8 mouse cellular contexts compared by ENCODE assay signal in genomic region chr8:105217926-105218522, GRCm38 (mm10). TPM values are rescaled to one million over a fixed set of nuclear protein-coding genes. Genes with fewer than 3 reads are reported as not detected.
DNase-seq lines count a peak whose midpoint lies in the region; ATAC-seq lines count a peak whose summit lies in the region.

No protein-coding gene starts in this region.

- WGBS in heart, embryonic 12.5 days = 73% methylated on average over 5 of the region's 5 CpGs
- 83% methylated on average over 5 of the region's 5 CpGs for WGBS in neural tube, embryonic 11.5 days

- no peak for ATAC-seq in heart, embryonic 12.5 days (ENCODE audit: insufficient number of reproducible peaks, low FRiP score)
- no peak for ATAC-seq in neural tube, embryonic 11.5 days (ENCODE audit: insufficient read depth, low FRiP score, low TSS enrichment)
- ATAC-seq in megakaryocyte, adult 5-6 weeks (ENCODE audit: poor library complexity, severe bottlenecking) = peak; percentile 93

- peaks cover 23% of the 10 kb centered on the region for H3K36me3 ChIP-seq in heart, embryonic 12.5 days
- H3K36me3 ChIP-seq in neural tube, embryonic 11.5 days (ENCODE audit: control insufficient read depth, insufficient read depth, low read length) = no peaks in the 10 kb centered on the region

- no peak overlapping the region for H3K4me2 ChIP-seq in heart, embryonic 12.5 days
- H3K4me2 ChIP-seq in neural tube, embryonic 11.5 days (ENCODE audit: low read depth) = no peak overlapping the region

- H3K9ac ChIP-seq in heart, embryonic 12.5 days = no peak overlapping the region
- H3K9ac ChIP-seq in neural tube, embryonic 11.5 days (ENCODE audit: low read length) = no peak overlapping the region

- no peaks in the 10 kb centered on the region for H3K27me3 ChIP-seq in heart, embryonic 12.5 days (replicated peaks)
- H3K27me3 ChIP-seq in neural tube, embryonic 11.5 days (ENCODE audit: control insufficient read depth, insufficient read depth, low read length) = no peaks in the 10 kb centered on the region

- no peak overlapping the region for H3K27ac ChIP-seq in heart, embryonic 12.5 days (ENCODE audit: poor library complexity, severe bottlenecking)
- no peak overlapping the region for H3K27ac ChIP-seq in neural tube, embryonic 11.5 days (ENCODE audit: low read depth, low read length)

- H3K9me3 ChIP-seq in heart, embryonic 12.5 days (replicated peaks) = no peaks in the 10 kb centered on the region
- no peaks in the 10 kb centered on the region for H3K9me3 ChIP-seq in neural tube, embryonic 11.5 days (ENCODE audit: control insufficient read depth, low read length)

- no peaks in the 10 kb centered on the region for H3K4me1 ChIP-seq in heart, embryonic 12.5 days (replicated peaks)
- no peaks in the 10 kb centered on the region for H3K4me1 ChIP-seq in neural tube, embryonic 11.5 days (ENCODE audit: control insufficient read depth, insufficient read depth, low read length)

- peak; percentile 69 for DNase-seq in heart, adult 11 months
- peak; percentile 37 for DNase-seq in neural tube, embryonic 11.5 days (ENCODE audit: low spot score)
- DNase-seq in neural tube, embryonic 10.5 days (ENCODE audit: extremely low spot score, low spot score) = no peak
- DNase-seq in embryo, embryonic 10.5 days (ENCODE audit: low spot score) = peak; percentile 86
- DNase-seq in adrenal gland, adult 18-20 months (ENCODE audit: low spot score in 2 of 2) = no peak
- DNase-seq in cerebellum, adult 8-10 months = no peak

- no peak overlapping the region for H3K4me3 ChIP-seq in heart, embryonic 12.5 days
- no peak overlapping the region for H3K4me3 ChIP-seq in neural tube, embryonic 11.5 days (ENCODE audit: low read depth, low read length)

RNA-seq across cellular contexts. Expression of gene D230025D16Rik, which starts 6.9 kb away (rescaled TPM):
- 18.7 and 18.9 TPM in 2 replicates for polyA plus RNA-seq in heart, embryonic 12.5 days (2016; fragmentation: Nextera tagmentation; extraction: Ambion mirVana)
- polyA plus RNA-seq in neural tube, embryonic 11.5 days (2014; fragmentation: Nextera tagmentation; extraction: Ambion mirVana) = 28.9 and 31.5 TPM in 2 replicates
- total RNA-seq in megakaryocyte, adult 5-6 weeks (2015) = 26.7 and 27.4 TPM in 2 replicates
- 22.5 and 27.8 TPM in 2 replicates for total RNA-seq in megakaryocyte, adult 5-6 weeks (2017)
- 10 to 100 TPM; 23.4 to 32.0 TPM for total RNA-seq in adrenal gland, adult 18-20 months (2021)

RNA-seq across cellular contexts. Expression of gene B3gnt9, which starts 36.9 kb away (rescaled TPM):
- polyA plus RNA-seq in heart, embryonic 12.5 days (2016; fragmentation: Nextera tagmentation; extraction: Ambion mirVana) = 10.2 and 10.8 TPM in 2 replicates
- polyA plus RNA-seq in neural tube, embryonic 11.5 days (2014; fragmentation: Nextera tagmentation; extraction: Ambion mirVana) = 3.5 and 3.6 TPM in 2 replicates
- total RNA-seq in megakaryocyte, adult 5-6 weeks (2015) = 0.31 TPM in 1 of 2 replicates, not detected in the other
- 0.15 TPM in 1 of 2 replicates, not detected in the other for total RNA-seq in megakaryocyte, adult 5-6 weeks (2017)
- 1 to 10 TPM; 2.7 to 3.2 TPM for total RNA-seq in adrenal gland, adult 18-20 months (2021)

RNA-seq across cellular contexts. Expression of gene Tradd, which starts 46.4 kb away (rescaled TPM):
- polyA plus RNA-seq in heart, embryonic 12.5 days (2016; fragmentation: Nextera tagmentation; extraction: Ambion mirVana) = 16.0 and 16.6 TPM in 2 replicates
- 14.9 and 18.4 TPM in 2 replicates for polyA plus RNA-seq in neural tube, embryonic 11.5 days (2014; fragmentation: Nextera tagmentation; extraction: Ambion mirVana)
- total RNA-seq in megakaryocyte, adult 5-6 weeks (2015) = 10.6 and 11.1 TPM in 2 replicates
- total RNA-seq in megakaryocyte, adult 5-6 weeks (2017) = 13.3 and 13.5 TPM in 2 replicates
- total RNA-seq in adrenal gland, adult 18-20 months (2021) = 10 to 100 TPM; 13.1 to 15.5 TPM

RNA-seq across cellular contexts. Expression of gene Fbxl8, which starts 46.4 kb away (rescaled TPM):
- polyA plus RNA-seq in heart, embryonic 12.5 days (2016; fragmentation: Nextera tagmentation; extraction: Ambion mirVana) = 2.2 and 2.6 TPM in 2 replicates
- polyA plus RNA-seq in neural tube, embryonic 11.5 days (2014; fragmentation: Nextera tagmentation; extraction: Ambion mirVana) = 0.66 and 1.0 TPM in 2 replicates
- 4.1 and 6.3 TPM in 2 replicates for total RNA-seq in megakaryocyte, adult 5-6 weeks (2015)
- total RNA-seq in megakaryocyte, adult 5-6 weeks (2017) = 3.3 and 3.6 TPM in 2 replicates
- total RNA-seq in adrenal gland, adult 18-20 months (2021) = 1 to 10 TPM; 3.7 to 4.3 TPM

RNA-seq across cellular contexts. Expression of gene Cbfb, which starts 47.5 kb away (rescaled TPM):
- 65.3 and 67.9 TPM in 2 replicates for polyA plus RNA-seq in heart, embryonic 12.5 days (2016; fragmentation: Nextera tagmentation; extraction: Ambion mirVana)
- 75.4 and 79.8 TPM in 2 replicates for polyA plus RNA-seq in neural tube, embryonic 11.5 days (2014; fragmentation: Nextera tagmentation; extraction: Ambion mirVana)
- total RNA-seq in megakaryocyte, adult 5-6 weeks (2015) = 178 and 200 TPM in 2 replicates
- total RNA-seq in megakaryocyte, adult 5-6 weeks (2017) = 204 and 207 TPM in 2 replicates
- total RNA-seq in adrenal gland, adult 18-20 months (2021) = 100 to 1,000 TPM in 1 of 2 experiments, 10 to 100 TPM in 1; 89.7 to 105 TPM

Comparison
In these comparisons a context has a peak if more than half of its experiments do, and no peak if none do; other contexts are left out.
1. DNase-seq: peak in heart, adult 11 months (single experiment), neural tube, embryonic 11.5 days (single experiment) and embryo, embryonic 10.5 days (single experiment); none in neural tube, embryonic 10.5 days (single experiment), adrenal gland, adult 18-20 months (0 of 2) and cerebellum, adult 8-10 months (single experiment).